Mouse (Mus musculus) embryonic facial prominence, embryonic 13.5 days (tissue): Measurements from ENCODE around the gene Mdga2. TPM values are rescaled to one million over a fixed set of nuclear protein-coding genes. Genes with fewer than 3 reads are reported as not detected.

Experiments used
- ATAC-seq: fragments of 200-750 bp; cut with Nextera tagmentation; 2 replicates; pipeline ENCODE4 v1.8.0; 2017; ENCODE audit warnings: low read depth; ENCODE audit not compliant: insufficient number of reproducible peaks, insufficient read depth, low FRiP score, low TSS enrichment
- H3K27ac ChIP-seq: fragments of 300-500 bp; sonication (generic); 2 replicates; pipeline ENCODE4 v1.5.1; 2015; ENCODE audit warnings: moderate library complexity, mild to moderate bottlenecking, inconsistent platforms
- H3K27me3 ChIP-seq: fragments of 300-500 bp; sonication (generic); 2 replicates; pipeline ENCODE4 v1.6.1; 2015; ENCODE audit warnings: mild to moderate bottlenecking, inconsistent platforms
- H3K36me3 ChIP-seq: fragments of 300-500 bp; sonication (generic); 2 replicates; pipeline ENCODE4 v1.6.1; 2015; ENCODE audit warnings: mild to moderate bottlenecking, inconsistent platforms
- H3K4me1 ChIP-seq: fragments of 300-500 bp; sonication (generic); 2 replicates; pipeline ENCODE4 v1.6.1; 2015; ENCODE audit warnings: inconsistent platforms
- H3K4me2 ChIP-seq: fragments of 300-500 bp; sonication (generic); 2 replicates; pipeline ENCODE4 v1.6.1; 2015; ENCODE audit warnings: moderate library complexity, mild to moderate bottlenecking, inconsistent platforms
- H3K4me3 ChIP-seq: fragments of 300-500 bp; sonication (generic); 2 replicates; pipeline ENCODE4 v1.5.1; 2015; ENCODE audit warnings: mild to moderate bottlenecking, inconsistent platforms
- H3K9ac ChIP-seq: fragments of 300-500 bp; sonication (generic); 2 replicates; pipeline ENCODE4 v1.6.1; 2015; ENCODE audit warnings: mild to moderate bottlenecking, inconsistent platforms
- H3K9me3 ChIP-seq: fragments of 300-500 bp; sonication (generic); 2 replicates; pipeline ENCODE4 v1.6.1; 2016; ENCODE audit warnings: inconsistent platforms
- WGBS: fragments of 180-500 bp; shearing (Covaris S2); methylation state at CpG from one replicate; pipeline ENCODE4 v1.1.7; 2015; ENCODE audit warnings: mixed read lengths; 5-methylcytosine and 5-hydroxymethylcytosine counted together
- polyA plus RNA-seq: library from polyadenylated mRNA; unstranded; fragments of >200 nt; fragmentation: Nextera tagmentation; extraction: Ambion mirVana; gene quantifications from 2 replicates; pipeline ENCODE4 v1.2.1, GENCODE M21; 2015

Gene Mdga2
- polyA plus RNA-seq: 5.7 and 6.6 TPM in 2 replicates

GRCm38 (mm10) chr12:67222221-67223025, at the start of gene Mdga2:
Mdga2 (minus strand) TSS chr12:67222549.
- 2% methylated on average over 53 of the region's 61 CpGs for WGBS
- H3K4me1 ChIP-seq: peaks cover 20% of the 10 kb centered on the region
- H3K4me2 ChIP-seq: peak within 1 kb of the TSS; percentile 98
- peak; percentile 49; the same call in 1 of the 2 replicates for ATAC-seq
- no peaks in the 10 kb centered on the region for H3K36me3 ChIP-seq
- no peaks in the 10 kb centered on the region for H3K9me3 ChIP-seq
- H3K4me3 ChIP-seq: peak within 1 kb of the TSS; percentile 65
- peak within 1 kb of the TSS; percentile 11; the same call in 1 of the 2 replicates for H3K27ac ChIP-seq
- peaks cover 71% of the 10 kb centered on the region for H3K27me3 ChIP-seq
- H3K9ac ChIP-seq: peak within 1 kb of the TSS; percentile 74

GRCm38 (mm10) chr12:67267409-67267808, 45.1 kb upstream of the Mdga2 start:
- Histone ChIP-seq H3K27me3 (no peaks in the 10 kb centered on the region), H3K27ac (no peak overlapping the region), H3K36me3 (no peaks in the 10 kb centered on the region), H3K9me3 (no peaks in the 10 kb centered on the region), H3K4me2 (no peak overlapping the region), H3K4me1 (no peaks in the 10 kb centered on the region), H3K4me3 (no peak overlapping the region), H3K9ac (no peak overlapping the region)
- no peak for ATAC-seq
- WGBS: 67% methylated on average over 1 of the region's 1 CpGs

GRCm38 (mm10) chr12:67223530-67223929, 1.2 kb upstream of the Mdga2 start:
- Histone ChIP-seq H3K27me3 (peaks cover 68% of the 10 kb centered on the region), H3K4me1 (peaks cover 20% of the 10 kb centered on the region), H3K36me3 (no peaks in the 10 kb centered on the region), H3K9ac (no peak overlapping the region), H3K9me3 (no peaks in the 10 kb centered on the region), H3K4me2 (no peak overlapping the region), H3K27ac (no peak overlapping the region), H3K4me3 (no peak overlapping the region)
- no peak for ATAC-seq
- 30% methylated on average over 1 of the region's 1 CpGs for WGBS

- H3K9ac ChIP-seq: peak overlapping the region; percentile 74
- peak; percentile 48 for ATAC-seq
- peaks cover 66% of the 10 kb centered on the region for H3K27me3 ChIP-seq
- H3K4me2 ChIP-seq: peak overlapping the region; percentile 98
- H3K4me1 ChIP-seq: peaks cover 20% of the 10 kb centered on the region
- no peaks in the 10 kb centered on the region for H3K9me3 ChIP-seq
- no peaks in the 10 kb centered on the region for H3K36me3 ChIP-seq
- peak overlapping the region; percentile 65 for H3K4me3 ChIP-seq
- peak overlapping the region; percentile 11; the same call in 1 of the 2 replicates for H3K27ac ChIP-seq
- under 1% methylated on average over 76 of the region's 78 CpGs for WGBS
These were observed 774 bp downstream of the Mdga2 start for GRCm38 (mm10) chr12:67221329-67222220.

GRCm38 (mm10) chr12:67220641-67221231, 1.6 kb downstream of the Mdga2 start:
- Histone ChIP-seq H3K4me1 (peaks cover 20% of the 10 kb centered on the region), H3K27ac (no peak overlapping the region), H3K4me2 (peak overlapping the region; percentile 98), H3K9ac (peak overlapping the region; percentile 62), H3K9me3 (no peaks in the 10 kb centered on the region), H3K36me3 (no peaks in the 10 kb centered on the region), H3K27me3 (peaks cover 66% of the 10 kb centered on the region), H3K4me3 (peak overlapping the region; percentile 65)
- 0 out of 2 replicates have a peak, but pooled peaks have one; percentile 32 for ATAC-seq
- WGBS: under 1% methylated on average over 43 of the region's 43 CpGs

GRCm38 (mm10) chr12:67220041-67220440, 2.3 kb downstream of the Mdga2 start:
- Histone ChIP-seq H3K27me3 (peaks cover 63% of the 10 kb centered on the region), H3K27ac (no peak overlapping the region), H3K9me3 (no peaks in the 10 kb centered on the region), H3K4me1 (peaks cover 20% of the 10 kb centered on the region), H3K36me3 (no peaks in the 10 kb centered on the region), H3K4me3 (peak overlapping the region; percentile 65), H3K4me2 (peak overlapping the region; percentile 98), H3K9ac (no peak overlapping the region)
- WGBS: 3% methylated on average over 6 of the region's 6 CpGs
- ATAC-seq: no peak

- Histone ChIP-seq H3K36me3 (no peaks in the 10 kb centered on the region), H3K9me3 (no peaks in the 10 kb centered on the region), H3K9ac (no peak overlapping the region), H3K4me3 (peak overlapping the region; percentile 65), H3K4me2 (peak overlapping the region; percentile 98), H3K27me3 (peaks cover 59% of the 10 kb centered on the region), H3K27ac (no peak overlapping the region), H3K4me1 (peaks cover 20% of the 10 kb centered on the region)
- 21% methylated on average over 5 of the region's 5 CpGs for WGBS
- no peak for ATAC-seq
These were observed 2.8 kb downstream of the Mdga2 start for GRCm38 (mm10) chr12:67219564-67219963.

GRCm38 (mm10) chr12:67212801-67213200, 9.5 kb downstream of the Mdga2 start:
- Histone ChIP-seq H3K36me3 (no peaks in the 10 kb centered on the region), H3K9me3 (no peaks in the 10 kb centered on the region), H3K27me3 (no peaks in the 10 kb centered on the region), H3K27ac (no peak overlapping the region), H3K4me3 (no peak overlapping the region), H3K4me1 (no peaks in the 10 kb centered on the region), H3K4me2 (no peak overlapping the region), H3K9ac (no peak overlapping the region)
- WGBS: 77% methylated on average over 2 of the region's 2 CpGs
- no peak for ATAC-seq

- Histone ChIP-seq H3K36me3 (no peaks in the 10 kb centered on the region), H3K27ac (no peak overlapping the region), H3K4me1 (no peaks in the 10 kb centered on the region), H3K9ac (no peak overlapping the region), H3K9me3 (no peaks in the 10 kb centered on the region), H3K4me2 (no peak overlapping the region), H3K27me3 (no peaks in the 10 kb centered on the region), H3K4me3 (no peak overlapping the region)
- WGBS: 100% methylated on average over 1 of the region's 1 CpGs
- ATAC-seq: no peak
These were observed 44.2 kb downstream of the Mdga2 start for GRCm38 (mm10) chr12:67178155-67178554.

- H3K4me2 ChIP-seq: no peak overlapping the region
- H3K4me3 ChIP-seq: no peak overlapping the region
- no peak overlapping the region for H3K27ac ChIP-seq
- H3K9ac ChIP-seq: no peak overlapping the region
- no peaks in the 10 kb centered on the region for H3K27me3 ChIP-seq
- ATAC-seq: no peak
- no peaks in the 10 kb centered on the region for H3K4me1 ChIP-seq
- WGBS: 89% methylated on average over 8 of the region's 8 CpGs
- H3K9me3 ChIP-seq: no peaks in the 10 kb centered on the region
- no peaks in the 10 kb centered on the region for H3K36me3 ChIP-seq
These were observed 65.6 kb downstream of the Mdga2 start for GRCm38 (mm10) chr12:67156569-67157237.

- Histone ChIP-seq H3K4me3 (no peak overlapping the region), H3K36me3 (no peaks in the 10 kb centered on the region), H3K4me1 (no peaks in the 10 kb centered on the region), H3K9ac (no peak overlapping the region), H3K4me2 (no peak overlapping the region), H3K27me3 (no peaks in the 10 kb centered on the region), H3K9me3 (no peaks in the 10 kb centered on the region), H3K27ac (no peak overlapping the region)
- no peak for ATAC-seq
- WGBS: 52% methylated on average over 3 of the region's 3 CpGs
These were observed 69.3 kb downstream of the Mdga2 start for GRCm38 (mm10) chr12:67153077-67153476.
